Mouse (Mus musculus) cerebellum, postnatal 25 days (tissue): ENCODE results near the gene Tmpo.
A peak's percentile ranks its signal among the peaks of the same experiment; 100 is the strongest.
"Not testable (repeated sequence)": the region's sequence is repeated elsewhere in the genome, so short reads cannot be mapped to it uniquely, and the experiment has no call there.

ENCODE experiments used
- DNase-seq, 2 experiments: peaks; one replicate each; pipeline ENCODE4 v3.0.0; 2021; ENCODE audit warnings: mixed read lengths in 2 of 2

Gene Tmpo

GRCm38 (mm10) chr10:91184893-91185292 lies 3.8 kb upstream of the Tmpo start:
- DNase-seq: not testable (repeated sequence)

GRCm38 (mm10) chr10:91183316-91183715 lies 2.2 kb upstream of the Tmpo start:
- DNase-seq: peak; percentile 65 to 72

- peak in 1 of 2 experiments; percentile 30 for DNase-seq
Observed at GRCm38 (mm10) chr10:91182291-91182990, 1.3 kb upstream of the Tmpo start.

- peak; percentile 100 for DNase-seq
Observed at GRCm38 (mm10) chr10:91181461-91182288, 560 bp upstream of the Tmpo start.

- DNase-seq: no peak
Observed at GRCm38 (mm10) chr10:91180301-91180700, 814 bp downstream of the Tmpo start.

- DNase-seq: no peak
Observed at GRCm38 (mm10) chr10:91179834-91180233, 1.3 kb downstream of the Tmpo start.

- no peak for DNase-seq
Observed at GRCm38 (mm10) chr10:91177201-91177600, 3.9 kb downstream of the Tmpo start.

DNA sequence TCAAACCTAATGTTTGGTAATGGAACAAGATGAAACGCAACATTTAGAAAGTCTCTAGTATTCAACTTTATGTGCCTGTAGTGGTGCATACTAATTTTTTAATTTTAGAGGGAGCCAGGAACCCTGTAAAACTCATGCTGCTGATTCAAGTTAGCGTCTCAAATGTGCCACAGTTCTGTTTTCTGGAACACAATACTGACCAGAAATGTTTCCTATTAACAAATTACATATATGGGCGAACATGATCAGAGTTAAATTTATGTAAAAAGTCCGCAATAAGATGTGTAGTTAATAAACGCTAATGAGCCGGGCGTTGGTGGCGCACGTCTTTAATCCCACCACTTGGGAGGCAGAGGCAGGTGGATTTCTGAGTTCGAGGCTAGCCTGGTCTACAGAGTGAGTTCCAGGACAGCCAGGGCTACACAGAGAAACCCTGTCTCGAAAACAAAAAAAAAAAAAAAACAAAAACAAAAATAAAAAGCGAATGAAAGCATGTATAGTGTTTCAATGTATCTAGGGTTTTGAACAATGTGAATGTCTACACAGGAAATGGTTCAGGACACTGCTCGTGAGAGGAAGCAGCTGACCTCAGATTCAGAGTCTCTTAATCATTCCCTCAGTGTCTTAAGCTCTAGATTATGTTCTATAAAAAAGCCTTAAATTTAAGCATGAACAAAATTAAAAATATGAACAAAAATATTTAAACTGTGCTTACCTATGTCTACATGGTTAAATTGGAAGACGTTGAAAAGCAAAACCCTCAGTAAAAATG lies 8.6 kb downstream of the Tmpo start:
- DNase-seq: no peak

DNA sequence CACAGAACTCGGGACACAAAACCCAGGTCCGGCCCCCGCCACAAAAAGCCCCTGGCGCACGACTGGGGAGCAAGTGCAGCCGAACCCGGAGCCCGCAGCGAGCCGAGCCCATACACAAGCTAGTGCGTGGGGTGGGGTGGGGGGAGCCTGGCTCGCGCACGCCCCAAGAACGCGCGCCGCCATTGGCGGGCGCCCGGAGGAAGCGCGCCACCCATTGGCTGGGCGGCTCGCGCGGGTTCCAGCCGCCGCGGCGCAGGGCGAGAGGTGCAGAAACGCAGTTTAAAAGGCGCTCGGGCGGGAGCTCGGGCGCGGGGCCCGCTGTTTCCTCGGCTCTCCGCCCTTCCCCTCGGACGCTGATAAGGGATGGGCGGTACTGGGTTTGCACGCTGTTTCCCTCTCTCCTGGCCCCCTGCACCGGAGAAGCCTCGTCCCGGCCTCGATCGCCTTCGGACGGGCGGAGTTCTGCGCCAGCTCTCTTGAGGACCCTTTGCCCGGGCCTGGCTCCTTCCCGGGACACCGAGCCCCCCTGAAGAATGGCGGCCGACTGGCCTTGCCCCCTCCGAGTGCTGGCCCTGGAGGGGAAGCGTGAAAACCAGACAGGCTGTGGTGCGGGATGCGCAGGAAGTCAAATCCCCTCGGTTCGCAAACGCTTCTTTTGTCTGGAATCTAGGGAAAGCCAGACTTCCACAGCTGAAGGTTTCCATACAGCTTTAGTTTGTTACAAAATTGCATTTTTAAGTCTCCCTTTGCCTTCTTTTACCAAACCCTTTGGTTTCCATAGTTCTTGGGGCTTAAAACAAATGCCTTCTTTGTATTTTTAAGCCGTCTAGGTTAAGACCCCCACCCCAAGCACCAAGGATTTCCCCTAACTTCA lies 9.4 kb downstream of the Tmpo start:
- DNase-seq: peak; percentile 96 to 98

- peak in 1 of 2 experiments; percentile 74 for DNase-seq
Observed at GRCm38 (mm10) chr10:91171041-91171440, 10.1 kb downstream of the Tmpo start.

DNA sequence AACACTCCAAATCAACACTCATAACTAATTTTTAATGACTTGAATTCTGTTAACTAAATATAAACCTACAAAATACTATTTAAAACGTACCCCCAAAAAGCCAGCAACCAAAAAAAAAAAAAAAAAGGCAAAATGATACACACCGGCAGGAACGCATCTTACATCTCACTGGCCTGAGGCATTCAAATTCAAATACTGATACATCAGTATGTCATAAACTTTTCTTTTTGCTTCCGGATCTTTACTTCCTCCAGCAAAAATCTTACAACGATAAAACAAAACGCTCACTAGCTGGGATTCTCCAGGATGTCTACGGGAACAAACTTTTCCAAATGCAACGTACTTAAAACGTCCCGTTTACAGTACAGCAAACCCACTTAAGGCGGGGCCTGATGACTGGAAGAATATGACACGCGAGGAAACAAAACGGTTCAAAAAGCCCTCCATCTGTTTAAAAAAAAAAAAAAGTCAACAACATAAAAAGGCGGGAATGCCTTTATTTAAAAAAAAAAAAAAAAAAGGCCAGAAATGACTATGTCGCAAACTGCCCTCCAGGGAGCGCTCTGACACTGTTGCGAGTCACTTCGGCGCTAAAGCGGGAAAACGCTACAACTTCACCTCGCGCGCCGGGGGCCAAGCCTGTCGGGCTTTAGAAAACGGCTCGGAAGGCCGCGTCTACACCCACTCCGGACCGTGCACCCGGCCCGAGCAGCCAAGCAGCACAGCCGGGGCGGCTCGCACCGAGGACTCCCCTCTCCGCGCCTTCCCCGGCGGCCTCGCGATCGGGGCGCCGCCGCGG lies 10.8 kb downstream of the Tmpo start:
- peak; percentile 88 to 92 for DNase-seq

DNA sequence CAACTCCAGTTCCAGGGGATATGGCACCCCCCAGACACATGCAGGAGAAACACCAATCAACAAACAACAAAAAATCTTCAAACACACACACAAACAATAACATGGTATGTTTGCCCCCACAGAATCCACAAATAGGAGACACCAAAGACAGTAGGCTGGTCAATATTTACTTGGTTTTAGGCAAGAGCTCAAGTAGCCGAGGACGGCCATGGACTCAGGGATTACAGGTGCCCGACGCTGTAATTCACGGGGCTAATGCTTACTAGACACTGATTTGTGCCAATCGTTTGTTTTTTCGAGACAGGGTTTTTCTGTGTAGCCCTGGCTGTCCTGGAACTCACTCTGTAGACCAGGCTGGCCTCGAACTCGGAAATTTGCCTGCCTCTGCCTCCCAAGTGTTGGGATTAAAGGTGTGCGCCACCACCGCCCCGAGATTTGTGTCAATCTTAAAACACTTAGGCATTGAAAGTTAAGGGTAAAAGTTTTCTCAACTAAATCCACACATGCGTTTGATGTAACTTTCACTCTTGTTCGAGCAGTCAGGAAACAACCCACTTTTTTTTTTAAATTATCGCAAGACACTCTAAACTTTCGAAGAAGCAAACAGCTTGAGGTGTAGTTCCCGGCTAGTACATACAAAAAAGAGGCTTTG lies 11.6 kb downstream of the Tmpo start:
- no peak for DNase-seq

GRCm38 (mm10) chr10:91167352-91167751 lies 13.8 kb downstream of the Tmpo start:
- no peak for DNase-seq

DNA sequence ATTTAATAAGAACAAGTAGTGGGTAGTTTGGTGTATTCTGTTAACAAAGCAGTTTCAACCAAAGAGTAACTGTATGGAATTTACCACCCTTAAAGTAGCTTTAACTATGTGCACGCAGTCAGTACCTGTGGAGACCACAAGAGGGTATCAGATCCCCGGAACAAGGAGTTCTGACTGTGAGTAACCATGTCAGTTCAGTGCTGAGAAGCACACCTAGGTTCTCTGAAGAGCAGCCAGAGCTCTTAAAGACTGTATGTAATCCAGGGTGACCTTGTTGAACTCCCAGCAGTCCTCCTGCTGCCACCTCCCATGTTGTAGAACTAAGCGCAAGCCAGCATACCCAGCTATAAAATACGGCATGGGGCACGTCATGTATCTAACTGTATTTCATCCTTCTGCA lies 14.2 kb downstream of the Tmpo start:
- peak; percentile 43 to 73 for DNase-seq

GRCm38 (mm10) chr10:91165850-91166249 lies 15.3 kb downstream of the Tmpo start:
- DNase-seq: no peak

- DNase-seq: no peak
Observed at GRCm38 (mm10) chr10:91164491-91164890, 16.6 kb downstream of the Tmpo start.

GRCm38 (mm10) chr10:91162511-91163163 lies 18.5 kb downstream of the Tmpo start:
- no peak for DNase-seq

GRCm38 (mm10) chr10:91162077-91162476 lies 19.0 kb downstream of the Tmpo start:
- DNase-seq: no peak

DNA sequence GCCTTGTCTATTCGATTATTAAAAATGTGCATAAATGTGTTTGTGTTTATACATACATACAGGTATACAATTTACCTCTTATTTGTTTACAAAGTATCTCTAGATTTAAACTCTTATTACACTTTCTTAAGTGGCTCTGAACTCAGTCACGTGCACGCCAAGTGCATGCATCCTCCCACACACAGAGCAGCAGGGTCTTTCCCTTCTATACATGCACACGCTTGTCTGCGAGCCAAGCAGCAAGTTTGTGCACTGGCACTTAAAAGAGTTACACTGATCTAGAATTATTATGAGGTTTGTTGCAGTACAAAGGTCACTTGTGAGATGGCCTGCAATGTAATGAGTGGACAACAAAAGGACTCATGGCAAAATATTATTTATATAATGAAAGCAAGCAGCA lies 20.1 kb downstream of the Tmpo start:
- DNase-seq: no peak

GRCm38 (mm10) chr10:91158442-91158841 lies 22.7 kb downstream of the Tmpo start:
- DNase-seq: no peak
